Mouse (Mus musculus): Measurements from ENCODE around the gene Scarf1.
A peak's percentile ranks its signal among the peaks of the same experiment; 100 is the strongest.
"Not testable (repeated sequence)": the region's sequence is repeated elsewhere in the genome, so short reads cannot be mapped to it uniquely, and the experiment has no call there.

Gene Scarf1

DNA sequence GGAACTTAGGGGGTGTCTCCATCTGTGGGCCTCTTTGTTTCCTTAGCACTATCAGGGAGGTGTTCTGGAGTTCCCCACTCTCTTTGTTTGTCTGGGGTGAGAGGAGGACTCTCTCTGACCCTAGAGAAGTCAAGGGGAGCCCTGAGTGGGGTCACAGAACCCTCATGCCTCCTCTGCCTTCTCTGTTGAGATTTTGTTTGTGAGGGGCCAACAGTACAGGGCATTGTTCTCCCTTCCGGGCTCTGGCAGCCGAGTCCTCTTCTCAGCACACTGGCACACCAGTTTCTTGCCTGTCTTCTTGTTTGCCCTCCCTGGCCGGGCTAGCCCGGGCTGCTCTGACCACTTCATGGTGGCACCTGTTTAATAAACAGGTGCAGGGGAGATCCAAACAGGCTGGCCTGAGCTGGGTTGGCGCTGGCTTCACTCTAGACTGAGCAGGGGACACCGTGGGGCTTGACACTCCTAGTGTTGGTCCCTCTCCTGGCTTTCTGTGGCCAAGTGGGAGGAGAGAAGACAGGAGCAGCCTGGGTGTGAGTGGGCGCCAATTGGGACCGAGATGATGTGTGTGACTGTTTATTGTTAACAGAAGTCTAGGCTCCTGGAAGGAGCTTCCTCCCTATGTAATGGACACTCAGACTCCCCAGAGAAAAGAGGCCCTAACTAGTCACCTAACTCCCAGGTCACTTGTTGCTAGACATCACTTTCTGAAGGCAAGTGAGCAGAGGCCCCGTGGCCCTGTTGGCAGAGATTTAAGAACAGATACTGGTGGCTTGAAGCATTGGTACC lies 25.0 kb downstream of the Scarf1 start:
- Histone ChIP-seq H3K36me3 (ENCODE audit: control insufficient read depth, insufficient read depth, low read length, poor library complexity, severe bottlenecking) (0 out of 2 replicates have a peak, but pooled peaks cover 2% of the 10 kb centered on the region), H3K27me3 (ENCODE audit: control insufficient read depth, insufficient read depth, low read length, poor library complexity, severe bottlenecking) (no peaks in the 10 kb centered on the region)
- DNase-seq (ENCODE audit: low read depth, low spot score) = no peak

DNA sequence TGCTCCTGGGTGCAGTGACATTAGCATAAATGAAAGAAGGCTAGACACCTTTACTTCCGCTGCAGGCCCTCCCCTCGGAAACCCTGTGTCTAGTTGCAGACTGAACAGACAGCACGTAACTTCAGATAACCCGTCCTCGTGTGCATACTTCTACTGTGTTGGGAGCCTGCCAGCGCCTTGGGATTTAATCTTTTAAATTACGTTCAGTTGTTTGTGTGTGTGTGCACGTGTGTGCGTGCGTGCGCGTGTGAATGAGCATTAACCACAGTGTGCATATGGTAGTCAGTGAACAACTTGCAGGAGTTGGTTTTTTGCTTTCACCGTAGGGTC lies 25.6 kb downstream of the Scarf1 start:
- H3K27me3 ChIP-seq (ENCODE audit: control insufficient read depth, insufficient read depth, low read length, poor library complexity, severe bottlenecking) = no peaks in the 10 kb centered on the region
- DNase-seq (ENCODE audit: low read depth, low spot score) = no peak
- H3K36me3 ChIP-seq (ENCODE audit: control insufficient read depth, insufficient read depth, low read length, poor library complexity, severe bottlenecking) = 0 out of 2 replicates have a peak, but pooled peaks cover 3% of the 10 kb centered on the region

DNA sequence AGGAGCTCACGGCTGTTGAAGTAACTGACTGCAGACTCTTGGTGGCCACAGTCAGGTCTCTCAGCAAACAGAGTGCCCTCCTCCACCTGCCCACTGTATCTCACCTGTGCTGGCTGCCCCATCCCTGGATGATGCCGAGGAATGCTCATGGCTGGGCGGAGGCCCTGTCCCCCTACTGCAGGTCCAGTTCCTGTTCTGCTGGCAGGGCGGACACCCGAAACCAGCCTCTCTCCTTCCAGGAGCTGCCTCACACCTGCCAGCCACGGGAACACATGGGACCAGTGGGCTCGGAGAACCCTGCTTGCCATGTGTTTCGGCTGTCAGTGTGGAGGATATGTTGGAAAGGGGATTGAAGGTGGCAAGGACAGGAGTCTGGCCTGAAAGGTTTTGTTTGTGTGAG lies 26.9 kb downstream of the Scarf1 start:
- H3K36me3 ChIP-seq (ENCODE audit: control insufficient read depth, insufficient read depth, low read length, poor library complexity, severe bottlenecking) = peaks cover 5% of the 10 kb centered on the region; the same call in 1 of the 2 replicates
- DNase-seq (ENCODE audit: low read depth, low spot score) = no peak
- no peaks in the 10 kb centered on the region for H3K27me3 ChIP-seq (ENCODE audit: control insufficient read depth, insufficient read depth, low read length, poor library complexity, severe bottlenecking)

DNA sequence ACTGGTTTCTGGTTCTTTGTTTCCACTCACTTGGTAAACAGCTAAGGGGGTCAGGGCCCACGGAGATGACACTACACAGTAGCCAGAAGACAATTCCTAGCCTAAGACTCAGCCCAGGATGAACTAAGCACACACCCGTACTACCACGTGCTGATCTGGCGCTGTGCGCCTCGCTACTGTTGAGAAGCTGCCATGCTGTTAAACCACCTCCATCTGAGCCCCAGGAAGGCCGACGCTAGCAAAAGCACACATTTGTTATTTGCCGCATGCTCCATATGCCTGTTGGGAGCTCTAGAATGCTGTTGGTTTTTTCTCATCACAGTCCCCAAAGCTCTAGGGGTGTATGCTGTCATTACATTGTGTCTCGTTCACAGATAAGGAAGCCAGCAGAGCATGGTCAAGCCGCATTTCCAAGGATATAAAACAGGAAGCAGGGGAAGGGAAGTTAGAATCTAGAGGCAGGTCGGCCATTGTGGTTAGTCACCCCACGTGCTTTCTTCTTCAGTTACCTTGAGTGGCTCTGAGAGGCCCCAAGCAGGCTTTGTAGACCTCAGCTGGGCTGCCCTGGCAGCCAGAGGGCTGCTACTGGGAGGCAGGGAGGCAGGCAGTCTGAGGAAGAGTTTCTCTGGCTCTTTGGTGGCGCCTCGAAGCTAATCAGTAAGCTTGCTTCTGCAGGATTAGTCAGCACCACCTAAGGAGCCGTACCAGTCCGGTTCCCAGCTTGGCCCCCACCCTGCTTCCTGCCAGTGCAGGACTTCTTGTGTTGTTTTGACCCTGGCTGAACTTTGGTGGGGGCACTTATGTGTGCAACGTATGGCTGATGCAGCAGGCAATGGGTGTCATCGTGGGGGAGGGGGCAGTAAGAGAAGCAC lies 27.6 kb downstream of the Scarf1 start:
- Histone ChIP-seq H3K36me3 (ENCODE audit: control insufficient read depth, insufficient read depth, low read length, poor library complexity, severe bottlenecking) (peaks cover 5% of the 10 kb centered on the region; the same call in 1 of the 2 replicates), H3K27me3 (ENCODE audit: control insufficient read depth, insufficient read depth, low read length, poor library complexity, severe bottlenecking) (no peaks in the 10 kb centered on the region)
- peak; percentile 39 for DNase-seq (ENCODE audit: low read depth, low spot score)

DNA sequence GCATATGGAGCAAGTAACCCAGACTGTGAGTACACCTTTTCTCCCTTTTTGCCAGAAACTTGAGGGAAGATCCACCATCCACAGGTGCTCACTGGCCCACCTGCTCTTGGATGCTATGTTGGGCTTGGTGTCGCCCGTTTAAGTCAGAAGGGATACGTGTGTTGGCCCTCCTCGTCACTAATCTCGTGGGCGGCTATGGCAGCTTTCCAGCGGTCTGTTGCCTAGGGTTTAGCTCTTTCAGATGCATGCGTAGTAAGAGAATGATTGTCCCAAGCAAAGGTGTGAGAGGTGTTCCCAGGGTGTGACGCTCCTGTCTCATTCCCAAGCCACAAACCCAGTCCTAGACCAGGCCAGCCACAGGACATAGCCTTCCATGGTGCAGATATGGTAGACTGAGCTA lies 31.4 kb downstream of the Scarf1 start:
- H3K27me3 ChIP-seq (ENCODE audit: control insufficient read depth, insufficient read depth, low read length, poor library complexity, severe bottlenecking) = no peaks in the 10 kb centered on the region
- DNase-seq (ENCODE audit: low read depth, low spot score) = no peak
- peaks cover 10% of the 10 kb centered on the region for H3K36me3 ChIP-seq (ENCODE audit: control insufficient read depth, insufficient read depth, low read length, poor library complexity, severe bottlenecking)

DNA sequence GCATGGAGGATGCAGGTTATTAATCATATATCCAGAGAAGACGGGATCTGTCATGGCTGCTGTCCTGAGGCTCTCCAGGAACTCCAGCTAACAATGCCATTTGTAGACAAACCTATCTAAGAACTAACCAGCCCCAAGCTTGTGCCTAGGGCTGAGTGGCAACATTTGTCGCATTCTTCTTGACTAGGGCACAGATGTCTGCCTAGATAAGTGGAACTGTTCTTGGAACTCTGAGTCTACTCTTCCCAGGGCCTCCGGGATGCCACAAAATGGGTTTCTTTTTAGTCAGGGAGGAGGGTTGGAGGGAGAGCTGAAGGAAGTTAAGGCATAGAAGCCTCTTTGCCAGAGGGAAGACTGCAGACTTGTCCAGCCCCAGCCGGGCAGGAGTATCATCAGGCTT lies 32.7 kb downstream of the Scarf1 start:
- Histone ChIP-seq H3K36me3 (ENCODE audit: control insufficient read depth, insufficient read depth, low read length, poor library complexity, severe bottlenecking) (peaks cover 11% of the 10 kb centered on the region), H3K27me3 (ENCODE audit: control insufficient read depth, insufficient read depth, low read length, poor library complexity, severe bottlenecking) (no peaks in the 10 kb centered on the region)
- DNase-seq (ENCODE audit: low read depth, low spot score) = no peak

DNA sequence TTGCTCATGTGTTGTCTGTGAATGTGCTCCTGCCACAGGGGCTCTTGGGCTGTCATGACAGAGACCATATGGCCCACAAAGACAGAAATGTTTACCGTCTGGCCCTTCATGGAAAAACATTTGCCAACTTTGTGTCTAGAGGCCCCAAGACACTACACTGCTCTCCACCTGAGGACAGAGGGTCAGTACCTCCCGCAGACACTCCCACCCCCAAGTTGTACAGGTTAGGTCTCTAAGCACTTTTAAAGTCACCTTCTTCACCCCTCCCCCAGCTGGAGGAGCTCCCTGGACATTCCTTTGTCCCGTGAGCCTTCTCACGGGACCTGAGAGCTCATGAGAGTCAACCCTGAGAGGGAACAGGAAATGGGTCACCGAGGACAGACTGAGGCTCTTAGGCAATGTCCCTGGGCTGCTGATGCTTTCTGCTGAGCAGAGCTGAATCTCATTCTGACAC lies 36.3 kb downstream of the Scarf1 start:
- Histone ChIP-seq H3K36me3 (ENCODE audit: control insufficient read depth, insufficient read depth, low read length, poor library complexity, severe bottlenecking) (peaks cover 10% of the 10 kb centered on the region), H3K27me3 (ENCODE audit: control insufficient read depth, insufficient read depth, low read length, poor library complexity, severe bottlenecking) (no peaks in the 10 kb centered on the region)
- DNase-seq (ENCODE audit: low read depth, low spot score) = no peak

DNA sequence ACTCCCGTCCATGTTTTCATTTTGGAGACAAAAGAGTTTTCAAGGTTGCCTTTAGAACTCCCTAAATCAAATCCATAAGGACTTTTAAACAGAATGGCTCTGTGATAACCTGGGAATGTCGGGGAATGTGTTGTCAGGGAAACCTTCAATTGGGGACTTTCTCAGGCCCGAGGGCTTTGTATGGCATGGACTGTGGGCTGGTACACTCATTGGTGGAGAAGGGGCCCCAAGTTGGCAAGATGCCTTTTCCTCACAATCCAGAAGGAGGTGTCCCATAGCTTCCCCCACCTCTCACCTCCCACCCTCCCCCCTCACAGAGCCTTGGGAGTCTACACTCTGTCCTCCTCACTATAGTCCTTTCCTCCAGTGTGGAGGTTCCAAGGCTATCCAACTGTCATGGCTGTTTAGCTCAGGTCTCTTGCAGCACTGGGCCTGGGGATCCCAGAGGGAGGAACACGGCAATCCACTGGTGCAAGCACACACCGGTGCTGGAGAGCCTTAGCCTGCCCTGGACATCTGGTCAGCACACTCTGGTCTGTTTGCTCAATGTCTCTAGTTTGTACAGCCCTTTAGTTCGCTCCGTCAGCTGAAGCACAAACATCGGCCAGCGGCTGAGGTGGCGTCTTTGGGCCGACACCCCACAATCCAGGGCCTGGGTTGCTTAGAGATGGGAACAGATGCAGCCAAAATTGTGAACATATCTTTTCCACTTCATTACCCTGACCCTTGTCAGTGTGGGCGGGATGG lies 37.0 kb downstream of the Scarf1 start:
- no peaks in the 10 kb centered on the region for H3K27me3 ChIP-seq (ENCODE audit: control insufficient read depth, insufficient read depth, low read length, poor library complexity, severe bottlenecking)
- H3K36me3 ChIP-seq (ENCODE audit: control insufficient read depth, insufficient read depth, low read length, poor library complexity, severe bottlenecking) = peaks cover 8% of the 10 kb centered on the region
- no peak for DNase-seq (ENCODE audit: low read depth, low spot score)

DNA sequence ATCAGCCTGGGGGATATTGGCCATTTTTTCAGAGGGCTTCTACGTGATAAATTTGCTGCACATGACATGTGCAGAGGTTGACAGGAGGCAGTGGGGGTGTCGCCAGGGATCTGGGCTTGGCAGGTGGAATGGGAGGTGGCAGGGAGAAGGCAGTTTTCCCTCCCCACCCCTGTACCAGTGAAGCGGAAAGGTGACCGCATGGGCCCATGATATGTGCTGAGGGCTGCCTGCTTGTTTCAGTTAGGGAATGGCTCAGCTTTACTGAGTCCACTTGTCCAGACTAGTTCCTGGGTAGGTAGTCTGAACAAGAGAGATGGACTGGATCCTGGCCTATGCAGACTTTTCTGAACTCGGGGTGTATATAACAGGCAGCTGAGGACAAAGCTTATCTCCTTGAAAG lies 38.0 kb downstream of the Scarf1 start:
- Histone ChIP-seq H3K27me3 (ENCODE audit: control insufficient read depth, insufficient read depth, low read length, poor library complexity, severe bottlenecking) (no peaks in the 10 kb centered on the region), H3K36me3 (ENCODE audit: control insufficient read depth, insufficient read depth, low read length, poor library complexity, severe bottlenecking) (peaks cover 8% of the 10 kb centered on the region)
- DNase-seq (ENCODE audit: low read depth, low spot score) = no peak

DNA sequence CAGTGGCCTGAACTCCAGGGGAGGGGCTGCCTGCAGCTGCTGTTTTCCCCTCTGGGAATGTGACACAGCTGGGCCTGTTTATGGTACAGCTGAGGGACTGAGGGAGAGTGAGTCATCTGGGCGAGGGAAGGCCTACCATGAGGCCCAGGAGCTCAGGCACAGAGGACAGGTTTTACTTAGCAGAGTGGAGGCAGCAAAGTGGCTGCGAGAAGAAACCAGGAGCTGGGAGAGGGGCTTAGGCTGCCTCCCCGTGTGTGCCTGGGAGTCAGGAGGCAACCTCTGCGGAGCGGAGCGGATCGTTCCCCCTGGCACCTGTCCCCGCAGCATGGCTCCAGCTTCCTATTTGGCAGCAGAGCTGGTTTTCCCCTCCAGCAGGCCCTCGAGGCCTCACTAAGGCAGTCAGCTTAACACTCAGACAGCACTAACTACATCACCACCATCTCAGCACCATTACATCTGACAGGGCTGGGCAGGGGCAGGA lies 38.7 kb downstream of the Scarf1 start:
- DNase-seq (ENCODE audit: low read depth, low spot score) = no peak
- Histone ChIP-seq H3K27me3 (ENCODE audit: control insufficient read depth, insufficient read depth, low read length, poor library complexity, severe bottlenecking) (no peaks in the 10 kb centered on the region), H3K36me3 (ENCODE audit: control insufficient read depth, insufficient read depth, low read length, poor library complexity, severe bottlenecking) (peaks cover 4% of the 10 kb centered on the region; the same call in 1 of the 2 replicates)

DNA sequence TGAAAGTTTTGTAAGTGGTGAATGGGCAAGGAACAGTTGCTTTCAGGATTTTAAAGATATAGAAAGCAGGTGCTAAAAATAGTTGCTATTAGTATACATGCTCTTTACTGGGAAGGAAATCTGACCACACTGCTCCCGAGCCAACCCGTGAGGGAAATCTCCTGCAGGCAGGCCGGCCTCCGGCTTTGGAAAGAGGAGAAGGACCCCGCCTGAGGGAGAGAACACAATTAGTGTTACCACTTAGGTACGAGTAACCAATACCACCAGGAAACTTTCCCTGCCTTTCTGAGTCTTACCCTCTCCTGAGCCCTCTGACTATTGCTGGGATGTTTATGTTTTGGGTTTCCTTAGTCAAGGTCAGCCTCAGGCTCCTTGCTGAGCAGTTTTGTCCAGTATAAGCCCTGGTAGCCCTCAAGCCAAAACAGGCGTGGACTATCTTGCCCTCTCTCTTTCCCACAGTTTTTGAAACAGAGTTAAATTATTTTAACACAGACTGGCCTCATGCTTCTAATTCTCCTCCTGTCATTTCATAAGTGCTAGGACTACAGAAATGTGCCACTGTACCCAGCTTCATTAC lies 39.7 kb downstream of the Scarf1 start:
- DNase-seq (ENCODE audit: low read depth, low spot score) = no peak
- H3K36me3 ChIP-seq (ENCODE audit: control insufficient read depth, insufficient read depth, low read length, poor library complexity, severe bottlenecking) = peaks cover 5% of the 10 kb centered on the region

DNA sequence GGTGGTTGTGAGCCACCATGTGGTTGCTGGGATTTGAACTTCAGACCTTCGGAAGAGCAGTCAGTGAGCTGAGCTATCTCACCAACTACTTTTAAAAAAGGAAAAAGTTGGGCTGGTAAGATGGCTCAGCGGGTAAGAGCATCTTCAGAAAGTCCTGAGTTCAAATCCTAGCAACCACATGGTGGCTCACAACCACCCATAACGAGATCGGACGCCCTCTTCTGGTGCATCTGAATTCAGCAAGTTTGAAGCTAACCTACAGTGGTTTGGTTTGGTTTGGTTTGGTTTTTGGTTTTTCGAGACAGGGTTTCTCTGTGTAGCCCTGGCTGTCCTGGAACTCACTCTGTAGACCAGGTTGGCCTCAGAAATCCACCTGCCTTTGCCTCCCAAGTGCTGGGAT lies 42.7 kb downstream of the Scarf1 start:
- DNase-seq (ENCODE audit: low read depth, low spot score); H3K27me3 ChIP-seq (ENCODE audit: control insufficient read depth, insufficient read depth, low read length, poor library complexity, severe bottlenecking); H3K36me3 ChIP-seq (ENCODE audit: control insufficient read depth, insufficient read depth, low read length, poor library complexity, severe bottlenecking): not testable (repeated sequence)

More for the DNA sequence above, 39.7 kb downstream of the Scarf1 start:
- no peaks in the 10 kb centered on the region for H3K27me3 ChIP-seq (ENCODE audit: control insufficient read depth, insufficient read depth, low read length, poor library complexity, severe bottlenecking)

DNA sequence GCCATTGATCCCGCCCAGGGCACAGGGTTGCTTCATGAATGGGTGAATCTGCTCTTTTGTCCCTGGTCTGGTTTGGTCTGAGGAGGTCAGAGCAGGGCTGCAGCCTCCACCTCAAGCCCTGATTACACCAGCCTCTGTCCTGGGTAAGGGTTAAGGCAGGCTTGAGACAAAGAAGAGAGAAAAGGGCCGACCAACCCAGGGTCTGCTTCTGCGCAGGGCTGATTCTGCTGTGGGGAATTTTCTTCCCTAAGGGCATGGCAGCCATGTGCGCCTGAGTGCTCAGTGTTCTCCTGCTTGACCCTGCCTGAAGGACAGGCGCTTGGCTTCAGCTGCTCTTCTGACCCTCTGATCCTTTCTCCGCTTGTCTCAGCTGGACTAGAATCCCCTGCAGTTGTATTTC lies 43.8 kb downstream of the Scarf1 start:
- DNase-seq (ENCODE audit: low read depth, low spot score) = no peak
- H3K27me3 ChIP-seq (ENCODE audit: control insufficient read depth, insufficient read depth, low read length, poor library complexity, severe bottlenecking) = no peaks in the 10 kb centered on the region
- peaks cover 3% of the 10 kb centered on the region for H3K36me3 ChIP-seq (ENCODE audit: control insufficient read depth, insufficient read depth, low read length, poor library complexity, severe bottlenecking)

DNA sequence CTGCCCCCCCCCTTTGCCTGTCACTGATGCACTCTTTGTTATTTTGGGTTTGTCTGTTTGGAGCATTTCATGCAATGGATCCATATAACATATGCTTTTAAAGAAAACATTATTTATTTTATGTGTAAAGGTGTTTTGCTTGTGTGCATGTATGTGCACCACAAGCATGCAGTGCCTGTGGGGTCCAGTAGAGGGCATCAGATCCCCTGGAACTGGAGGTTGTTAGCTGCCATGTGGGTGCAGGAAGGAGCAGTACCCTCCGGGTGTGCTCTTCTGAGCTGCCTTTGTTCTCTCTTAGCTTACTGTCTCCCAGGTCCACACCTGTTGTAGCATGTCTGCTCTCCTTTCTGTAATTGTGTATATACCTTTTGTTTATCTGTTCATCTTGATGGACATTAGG lies 44.8 kb downstream of the Scarf1 start:
- Histone ChIP-seq H3K27me3 (ENCODE audit: control insufficient read depth, insufficient read depth, low read length, poor library complexity, severe bottlenecking) (no peaks in the 10 kb centered on the region), H3K36me3 (ENCODE audit: control insufficient read depth, insufficient read depth, low read length, poor library complexity, severe bottlenecking) (peaks cover 7% of the 10 kb centered on the region)
- peak; percentile 65 for DNase-seq (ENCODE audit: low read depth, low spot score)
